Mouse (Mus musculus): ENCODE measurements around the gene Foxa3. TPM values are rescaled to one million over a fixed set of nuclear protein-coding genes. Genes with fewer than 3 reads are reported as not detected.

Gene Foxa3
- polyA plus RNA-seq, 1 experiment from 2014 or later: 0.09 TPM

- H3K27ac ChIP-seq (replicated peaks): no peak overlapping the region
- H3K4me3 ChIP-seq: no peak overlapping the region
- WGBS: 64% methylated on average over 6 of the region's 6 CpGs
- peaks cover 31% of the 10 kb centered on the region for H3K27me3 ChIP-seq (ENCODE audit: low read depth, poor library complexity, severe bottlenecking)
- H3K36me3 ChIP-seq: no peaks in the 10 kb centered on the region
- no peak for DNase-seq (ENCODE audit: low spot score)
- peaks cover 36% of the 10 kb centered on the region for H3K4me1 ChIP-seq
- H3K9me3 ChIP-seq (replicated peaks): no peaks in the 10 kb centered on the region
These were observed 34.6 kb downstream of the Foxa3 start for GRCm38 (mm10) chr7:18988780-18989179.

GRCm38 (mm10) chr7:18987747-18988146, 35.6 kb downstream of the Foxa3 start:
- no peak overlapping the region for H3K4me3 ChIP-seq
- no peaks in the 10 kb centered on the region for H3K9me3 ChIP-seq (replicated peaks)
- no peak for DNase-seq (ENCODE audit: low spot score)
- H3K27me3 ChIP-seq (ENCODE audit: low read depth, poor library complexity, severe bottlenecking): peaks cover 20% of the 10 kb centered on the region
- H3K4me1 ChIP-seq: peaks cover 31% of the 10 kb centered on the region
- H3K27ac ChIP-seq (replicated peaks): no peak overlapping the region
- no peaks in the 10 kb centered on the region for H3K36me3 ChIP-seq
- 79% methylated on average over 13 of the region's 13 CpGs for WGBS

- WGBS: 84% methylated on average over 2 of the region's 2 CpGs
- H3K27me3 ChIP-seq (ENCODE audit: low read depth, poor library complexity, severe bottlenecking): peaks cover 14% of the 10 kb centered on the region
- peaks cover 24% of the 10 kb centered on the region for H3K4me1 ChIP-seq
- DNase-seq (ENCODE audit: low spot score): no peak
- no peak within 1 kb of the TSS for H3K27ac ChIP-seq (replicated peaks)
- H3K4me3 ChIP-seq: no peak within 1 kb of the TSS
- H3K9me3 ChIP-seq (replicated peaks): no peaks in the 10 kb centered on the region
- no peaks in the 10 kb centered on the region for H3K36me3 ChIP-seq
These were observed 36.2 kb downstream of the Foxa3 start, which contains the start of gene Nanos2 for GRCm38 (mm10) chr7:18987100-18987499. TSS of gene Nanos2 (plus strand) at chr7:18987400.

- Histone ChIP-seq H3K36me3 (no peaks in the 10 kb centered on the region), H3K4me1 (peaks cover 18% of the 10 kb centered on the region)
These were observed 36.8 kb downstream of the Foxa3 start for GRCm38 (mm10) chr7:18986503-18986902.

GRCm38 (mm10) chr7:18978381-18978780, 45.0 kb downstream of the Foxa3 start:
- DNase-seq (ENCODE audit: low spot score): no peak
- Histone ChIP-seq H3K27ac (replicated peaks) (no peak overlapping the region), H3K4me1 (no peaks in the 10 kb centered on the region), H3K4me3 (no peak overlapping the region), H3K9me3 (replicated peaks) (no peaks in the 10 kb centered on the region), H3K36me3 (no peaks in the 10 kb centered on the region), H3K27me3 (ENCODE audit: low read depth, poor library complexity, severe bottlenecking) (no peaks in the 10 kb centered on the region)
- 91% methylated on average over 9 of the region's 9 CpGs for WGBS

More at GRCm38 (mm10) chr7:18986503-18986902, 36.8 kb downstream of the Foxa3 start:
- WGBS: 83% methylated on average over 2 of the region's 2 CpGs
- peaks cover 8% of the 10 kb centered on the region for H3K27me3 ChIP-seq (ENCODE audit: low read depth, poor library complexity, severe bottlenecking)
- no peak overlapping the region for H3K4me3 ChIP-seq
- H3K9me3 ChIP-seq (replicated peaks): no peaks in the 10 kb centered on the region
- H3K27ac ChIP-seq (replicated peaks): no peak overlapping the region
- DNase-seq (ENCODE audit: low spot score): no peak

GRCm38 (mm10) chr7:18970956-18971355, 52.4 kb downstream of the Foxa3 start:
- H3K27me3 ChIP-seq (ENCODE audit: low read depth, poor library complexity, severe bottlenecking): peaks cover 2% of the 10 kb centered on the region; the same call in 1 of the 2 replicates
- peaks cover 4% of the 10 kb centered on the region; the same call in 1 of the 2 replicates for H3K4me1 ChIP-seq
- no peaks in the 10 kb centered on the region for H3K36me3 ChIP-seq
- H3K4me3 ChIP-seq: no peak overlapping the region
- 92% methylated on average over 3 of the region's 3 CpGs for WGBS
- DNase-seq (ENCODE audit: low spot score): no peak
- no peak overlapping the region for H3K27ac ChIP-seq (replicated peaks)
- H3K9me3 ChIP-seq (replicated peaks): no peaks in the 10 kb centered on the region

- Histone ChIP-seq H3K27ac (replicated peaks) (no peak overlapping the region), H3K4me1 (peaks cover 26% of the 10 kb centered on the region), H3K36me3 (no peaks in the 10 kb centered on the region), H3K4me3 (no peak overlapping the region), H3K27me3 (ENCODE audit: low read depth, poor library complexity, severe bottlenecking) (peaks cover 35% of the 10 kb centered on the region), H3K9me3 (replicated peaks) (no peaks in the 10 kb centered on the region)
- no peak for DNase-seq (ENCODE audit: low spot score)
- WGBS: 12% methylated on average over 8 of the region's 8 CpGs
These were observed 55.7 kb downstream of the Foxa3 start for GRCm38 (mm10) chr7:18967603-18968002.

- 79% methylated on average over 5 of the region's 5 CpGs for WGBS
These were observed 58.0 kb downstream of the Foxa3 start for GRCm38 (mm10) chr7:18965312-18965711.

GRCm38 (mm10) chr7:18963294-18963843, 60.0 kb downstream of the Foxa3 start:
- H3K27ac ChIP-seq (replicated peaks): peak overlapping the region; percentile 35; the same call in 1 of the 2 replicates
- H3K4me1 ChIP-seq: peaks cover 68% of the 10 kb centered on the region
- peaks cover 6% of the 10 kb centered on the region; the same call in 1 of the 2 replicates for H3K36me3 ChIP-seq
- H3K27me3 ChIP-seq (ENCODE audit: low read depth, poor library complexity, severe bottlenecking): peaks cover 67% of the 10 kb centered on the region
- DNase-seq (ENCODE audit: low spot score): no peak
- under 1% methylated on average over 19 of the region's 19 CpGs for WGBS
- H3K4me3 ChIP-seq: peak overlapping the region; percentile 49
- no peaks in the 10 kb centered on the region for H3K9me3 ChIP-seq (replicated peaks)

More at GRCm38 (mm10) chr7:18965312-18965711, 58.0 kb downstream of the Foxa3 start:
- Histone ChIP-seq H3K4me3 (no peak overlapping the region), H3K27me3 (ENCODE audit: low read depth, poor library complexity, severe bottlenecking) (peaks cover 47% of the 10 kb centered on the region), H3K36me3 (no peaks in the 10 kb centered on the region), H3K9me3 (replicated peaks) (no peaks in the 10 kb centered on the region), H3K27ac (replicated peaks) (no peak overlapping the region), H3K4me1 (peaks cover 49% of the 10 kb centered on the region)
- no peak for DNase-seq (ENCODE audit: low spot score)

Other genes starting within 250 kb of the Foxa3 start
- not detected in 2 replicates for gene Psg19, start 225.0 kb downstream of the Foxa3 start, polyA plus RNA-seq (2016; fragmentation: Nextera tagmentation; extraction: Ambion mirVana)
- gene Psg17, start 201.9 kb downstream of the Foxa3 start, polyA plus RNA-seq (2016; fragmentation: Nextera tagmentation; extraction: Ambion mirVana): not detected in 2 replicates
- 0.14 and 0.30 TPM in 2 replicates for gene Mill2, start 183.6 kb downstream of the Foxa3 start, polyA plus RNA-seq (2016; fragmentation: Nextera tagmentation; extraction: Ambion mirVana)
- 1.6 and 1.7 TPM in 2 replicates for gene Pglyrp1, start 152.2 kb downstream of the Foxa3 start, polyA plus RNA-seq (2016; fragmentation: Nextera tagmentation; extraction: Ambion mirVana)
- gene Ccdc61, start 113.1 kb downstream of the Foxa3 start, polyA plus RNA-seq (2016; fragmentation: Nextera tagmentation; extraction: Ambion mirVana): 38.5 and 38.7 TPM in 2 replicates
- gene Nova2, start 97.7 kb downstream of the Foxa3 start, polyA plus RNA-seq (2016; fragmentation: Nextera tagmentation; extraction: Ambion mirVana): 3.9 and 6.2 TPM in 2 replicates
- 0.07 and 0.16 TPM in 2 replicates for gene Nanos2, start 36.1 kb downstream of the Foxa3 start, polyA plus RNA-seq (2016; fragmentation: Nextera tagmentation; extraction: Ambion mirVana)
- 4.0 and 4.1 TPM in 2 replicates for gene Mypop, start 32.3 kb downstream of the Foxa3 start, polyA plus RNA-seq (2016; fragmentation: Nextera tagmentation; extraction: Ambion mirVana)
- gene Irf2bp1, start 19.5 kb downstream of the Foxa3 start, polyA plus RNA-seq (2016; fragmentation: Nextera tagmentation; extraction: Ambion mirVana): 21.4 and 23.5 TPM in 2 replicates
- 40.3 and 45.7 TPM in 2 replicates for gene Sympk, start 839 bp upstream of the Foxa3 start, polyA plus RNA-seq (2016; fragmentation: Nextera tagmentation; extraction: Ambion mirVana)
- gene Rsph6a, start 31.2 kb upstream of the Foxa3 start, polyA plus RNA-seq (2016; fragmentation: Nextera tagmentation; extraction: Ambion mirVana): not detected in 2 replicates
- 17.3 and 18.0 TPM in 2 replicates for gene Dmwd, start 52.7 kb upstream of the Foxa3 start, polyA plus RNA-seq (2016; fragmentation: Nextera tagmentation; extraction: Ambion mirVana)
- gene Dmpk, start 60.3 kb upstream of the Foxa3 start, polyA plus RNA-seq (2016; fragmentation: Nextera tagmentation; extraction: Ambion mirVana): 8.2 and 8.8 TPM in 2 replicates
- 7.2 and 8.0 TPM in 2 replicates for gene Six5, start 71.1 kb upstream of the Foxa3 start, polyA plus RNA-seq (2016; fragmentation: Nextera tagmentation; extraction: Ambion mirVana)
- 1.1 TPM in 2 replicates for gene Gm4969, start 94.8 kb upstream of the Foxa3 start, polyA plus RNA-seq (2016; fragmentation: Nextera tagmentation; extraction: Ambion mirVana)
- gene Fbxo46, start 96.3 kb upstream of the Foxa3 start, polyA plus RNA-seq (2016; fragmentation: Nextera tagmentation; extraction: Ambion mirVana): 17.6 and 19.4 TPM in 2 replicates
- gene Qpctl, start 125.8 kb upstream of the Foxa3 start, polyA plus RNA-seq (2016; fragmentation: Nextera tagmentation; extraction: Ambion mirVana): 17.0 and 21.2 TPM in 2 replicates
- gene Snrpd2, start 126.2 kb upstream of the Foxa3 start, polyA plus RNA-seq (2016; fragmentation: Nextera tagmentation; extraction: Ambion mirVana): 168 and 180 TPM in 2 replicates
- 0.60 and 1.5 TPM in 2 replicates for gene Gipr, start 142.6 kb upstream of the Foxa3 start, polyA plus RNA-seq (2016; fragmentation: Nextera tagmentation; extraction: Ambion mirVana)
- gene Eml2, start 152.9 kb upstream of the Foxa3 start, polyA plus RNA-seq (2016; fragmentation: Nextera tagmentation; extraction: Ambion mirVana): 4.3 and 4.8 TPM in 2 replicates
- gene Gpr4, start 189.0 kb upstream of the Foxa3 start, polyA plus RNA-seq (2016; fragmentation: Nextera tagmentation; extraction: Ambion mirVana): 2.4 and 2.6 TPM in 2 replicates
- gene Opa3, start 204.8 kb upstream of the Foxa3 start, polyA plus RNA-seq (2016; fragmentation: Nextera tagmentation; extraction: Ambion mirVana): 51.0 and 51.9 TPM in 2 replicates
- 49.3 and 52.7 TPM in 2 replicates for gene Vasp, start 248.3 kb upstream of the Foxa3 start, polyA plus RNA-seq (2016; fragmentation: Nextera tagmentation; extraction: Ambion mirVana)

All from midbrain, embryonic 10.5 days (tissue).